Mouse (Mus musculus): ENCODE measurements around the gene Hdac4. TPM values are rescaled to one million over a fixed set of nuclear protein-coding genes. Genes with fewer than 3 reads are reported as not detected.

Gene Hdac4
- polyA plus RNA-seq, 1 experiment = 15.4 TPM

- DNase-seq (ENCODE audit: low spot score) = no peak
Observed at GRCm38 (mm10) chr1:92028158-92028557, 167.3 kb downstream of the Hdac4 start.

- DNase-seq (ENCODE audit: low spot score) = no peak
Observed at GRCm38 (mm10) chr1:92026351-92026750, 169.1 kb downstream of the Hdac4 start.

- no peak for DNase-seq (ENCODE audit: low spot score)
Observed at GRCm38 (mm10) chr1:92023906-92024305, 171.6 kb downstream of the Hdac4 start.

GRCm38 (mm10) chr1:92022009-92022408 lies 173.5 kb downstream of the Hdac4 start:
- DNase-seq (ENCODE audit: low spot score) = no peak

- DNase-seq (ENCODE audit: low spot score) = no peak
Observed at GRCm38 (mm10) chr1:92015938-92016672, 179.4 kb downstream of the Hdac4 start.

- DNase-seq (ENCODE audit: low spot score) = no peak
Observed at GRCm38 (mm10) chr1:92015252-92015651, 180.2 kb downstream of the Hdac4 start.

GRCm38 (mm10) chr1:92014496-92014895 lies 181.0 kb downstream of the Hdac4 start:
- DNase-seq (ENCODE audit: low spot score) = no peak

- DNase-seq (ENCODE audit: low spot score) = no peak
Observed at GRCm38 (mm10) chr1:92006666-92007065, 188.8 kb downstream of the Hdac4 start.

- no peak for DNase-seq (ENCODE audit: low spot score)
Observed at GRCm38 (mm10) chr1:92005617-92005940, 189.9 kb downstream of the Hdac4 start.

- no peak for DNase-seq (ENCODE audit: low spot score)
Observed at GRCm38 (mm10) chr1:92004906-92005616, 190.4 kb downstream of the Hdac4 start.

- no peak for DNase-seq (ENCODE audit: low spot score)
Observed at GRCm38 (mm10) chr1:92004122-92004521, 191.4 kb downstream of the Hdac4 start.

- DNase-seq (ENCODE audit: low spot score) = no peak
Observed at GRCm38 (mm10) chr1:92000226-92000625, 195.3 kb downstream of the Hdac4 start.

- DNase-seq (ENCODE audit: low spot score) = no peak
Observed at GRCm38 (mm10) chr1:91993658-91994165, 201.8 kb downstream of the Hdac4 start.

GRCm38 (mm10) chr1:91992652-91993051 lies 202.8 kb downstream of the Hdac4 start:
- no peak for DNase-seq (ENCODE audit: low spot score)

GRCm38 (mm10) chr1:91991597-91991996 lies 203.9 kb downstream of the Hdac4 start:
- DNase-seq (ENCODE audit: low spot score) = no peak

GRCm38 (mm10) chr1:91990852-91991251 lies 204.6 kb downstream of the Hdac4 start:
- no peak for DNase-seq (ENCODE audit: low spot score)

- DNase-seq (ENCODE audit: low spot score) = no peak
Observed at GRCm38 (mm10) chr1:91988866-91989265, 206.6 kb downstream of the Hdac4 start.

- DNase-seq (ENCODE audit: low spot score) = no peak
Observed at GRCm38 (mm10) chr1:91987431-91987830, 208.1 kb downstream of the Hdac4 start.

GRCm38 (mm10) chr1:91985783-91986182 lies 209.7 kb downstream of the Hdac4 start:
- DNase-seq (ENCODE audit: low spot score) = no peak

GRCm38 (mm10) chr1:91984507-91984906 lies 211.0 kb downstream of the Hdac4 start:
- no peak for DNase-seq (ENCODE audit: low spot score)

GRCm38 (mm10) chr1:91981381-91981780 lies 214.1 kb downstream of the Hdac4 start:
- no peak for DNase-seq (ENCODE audit: low spot score)

- DNase-seq (ENCODE audit: low spot score) = no peak
Observed at GRCm38 (mm10) chr1:91978443-91978842, 217.1 kb downstream of the Hdac4 start.

- DNase-seq (ENCODE audit: low spot score) = no peak
Observed at GRCm38 (mm10) chr1:91968710-91969379, 226.7 kb downstream of the Hdac4 start.

All from urinary bladder, adult 2 months (tissue).